Mouse (Mus musculus): ENCODE data around the gene Cbx7. TPM values are rescaled to one million over a fixed set of nuclear protein-coding genes. Genes with fewer than 3 reads are reported as not detected.

Cbx7 gene
- polyA plus RNA-seq, 1 experiment from 2014 or later = 3.6 TPM

DNA sequence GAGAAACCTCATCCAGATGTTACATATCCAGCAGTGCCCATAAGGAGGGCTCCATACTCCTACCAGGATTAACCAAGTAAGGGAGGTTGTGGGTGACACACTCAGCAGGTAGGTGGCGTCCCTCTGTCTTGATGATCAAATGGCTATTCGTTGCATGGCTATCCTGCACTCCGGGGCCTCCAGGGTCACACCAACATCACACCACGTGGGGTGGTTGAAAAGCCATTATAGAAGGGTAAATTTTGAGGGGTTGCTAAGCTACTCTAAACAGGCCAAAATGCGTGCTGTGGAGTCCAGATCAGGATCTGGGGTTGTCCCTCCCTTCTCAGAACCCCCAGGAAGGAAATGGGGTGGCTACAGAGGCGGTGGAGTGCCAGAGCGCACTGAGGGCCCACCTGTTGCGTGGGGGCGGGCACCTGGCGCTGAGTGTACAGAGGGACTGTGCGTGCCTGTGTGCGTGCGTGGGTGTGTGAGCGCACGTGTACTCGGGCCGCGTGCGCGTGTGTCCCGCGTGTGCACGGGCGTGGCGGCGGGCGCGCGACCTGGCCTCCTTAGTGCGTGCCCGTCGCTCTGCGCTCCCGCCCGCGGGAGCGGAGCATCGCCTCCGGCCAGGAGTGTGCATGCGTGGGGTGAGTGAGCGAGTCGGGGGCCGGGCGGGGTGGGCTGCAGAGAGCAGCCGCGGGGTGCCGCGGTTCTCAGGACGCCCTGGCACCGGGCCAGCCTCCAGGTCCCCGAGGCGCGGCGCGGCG is 41.0 kb upstream of the Cbx7 start:
- Histone ChIP-seq H3K4me1 (peaks cover 59% of the 10 kb centered on the region), H3K4me2 (replicated peaks) (peak overlapping the region; percentile 95), H3K27ac (replicated peaks) (peak overlapping the region; percentile 52), H3K4me3 (peak overlapping the region; percentile 55), H3K9ac (replicated peaks) (peak overlapping the region; percentile 58), H3K36me3 (no peaks in the 10 kb centered on the region), H3K27me3 (peaks cover 61% of the 10 kb centered on the region), H3K9me3 (no peaks in the 10 kb centered on the region)
- WGBS = 2% methylated on average over 56 of the region's 56 CpGs
- ATAC-seq (replicated peaks) = peak; percentile 69

DNA sequence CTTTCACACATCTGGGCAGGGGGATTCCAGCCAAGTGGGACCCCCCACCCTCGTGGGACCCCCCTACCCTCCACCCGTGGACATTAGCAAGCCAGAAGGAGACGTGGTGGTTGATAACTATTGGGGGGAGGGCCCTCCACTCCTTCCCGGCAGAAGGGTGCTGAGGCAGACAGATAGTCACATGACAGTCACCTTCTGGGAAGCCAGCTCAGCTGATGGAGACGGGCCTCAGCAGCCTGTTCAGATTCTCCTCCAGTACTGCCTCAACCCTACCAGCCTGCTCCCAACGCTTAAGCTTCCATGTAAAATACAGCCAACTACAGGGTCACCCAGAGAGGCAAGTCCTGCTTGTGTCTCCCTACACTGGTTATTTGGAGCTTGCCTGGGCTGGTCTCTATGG is 40.3 kb upstream of the Cbx7 start:
- Histone ChIP-seq H3K27ac (replicated peaks) (no peak overlapping the region), H3K4me3 (0 out of 2 replicates have a peak overlapping the region, but pooled peaks have one; percentile 3), H3K36me3 (no peaks in the 10 kb centered on the region), H3K9ac (replicated peaks) (no peak overlapping the region), H3K9me3 (no peaks in the 10 kb centered on the region), H3K27me3 (peaks cover 55% of the 10 kb centered on the region), H3K4me2 (replicated peaks) (peak overlapping the region; percentile 95; the same call in 1 of the 2 replicates), H3K4me1 (peaks cover 59% of the 10 kb centered on the region)
- ATAC-seq (replicated peaks) = no peak
- 42% methylated on average over 6 of the region's 6 CpGs for WGBS

DNA sequence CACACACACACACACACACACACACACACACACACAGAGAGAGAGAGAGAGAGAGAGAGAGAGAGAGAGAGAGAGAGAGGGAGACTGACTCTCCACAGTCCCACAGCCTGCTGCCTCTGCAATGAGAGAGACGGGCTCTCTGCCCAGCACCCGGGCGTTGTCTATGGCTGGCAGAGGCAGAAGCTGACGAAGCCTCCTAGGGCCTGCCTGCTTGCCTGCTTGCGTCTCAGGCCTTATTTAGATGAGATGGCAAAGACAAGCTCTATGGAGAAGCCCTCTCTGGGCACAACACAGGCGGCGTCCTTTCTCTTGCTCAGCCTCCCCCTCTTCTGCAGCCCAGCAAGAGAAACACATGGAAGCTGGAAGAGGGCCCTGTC is 39.3 kb upstream of the Cbx7 start:
- Histone ChIP-seq H3K36me3 (no peaks in the 10 kb centered on the region), H3K27ac (replicated peaks) (no peak overlapping the region), H3K4me2 (replicated peaks) (no peak overlapping the region), H3K4me1 (peaks cover 51% of the 10 kb centered on the region), H3K9me3 (no peaks in the 10 kb centered on the region), H3K4me3 (no peak overlapping the region), H3K27me3 (peaks cover 45% of the 10 kb centered on the region), H3K9ac (replicated peaks) (no peak overlapping the region)
- 24% methylated on average over 7 of the region's 7 CpGs for WGBS
- no peak for ATAC-seq (replicated peaks)

DNA sequence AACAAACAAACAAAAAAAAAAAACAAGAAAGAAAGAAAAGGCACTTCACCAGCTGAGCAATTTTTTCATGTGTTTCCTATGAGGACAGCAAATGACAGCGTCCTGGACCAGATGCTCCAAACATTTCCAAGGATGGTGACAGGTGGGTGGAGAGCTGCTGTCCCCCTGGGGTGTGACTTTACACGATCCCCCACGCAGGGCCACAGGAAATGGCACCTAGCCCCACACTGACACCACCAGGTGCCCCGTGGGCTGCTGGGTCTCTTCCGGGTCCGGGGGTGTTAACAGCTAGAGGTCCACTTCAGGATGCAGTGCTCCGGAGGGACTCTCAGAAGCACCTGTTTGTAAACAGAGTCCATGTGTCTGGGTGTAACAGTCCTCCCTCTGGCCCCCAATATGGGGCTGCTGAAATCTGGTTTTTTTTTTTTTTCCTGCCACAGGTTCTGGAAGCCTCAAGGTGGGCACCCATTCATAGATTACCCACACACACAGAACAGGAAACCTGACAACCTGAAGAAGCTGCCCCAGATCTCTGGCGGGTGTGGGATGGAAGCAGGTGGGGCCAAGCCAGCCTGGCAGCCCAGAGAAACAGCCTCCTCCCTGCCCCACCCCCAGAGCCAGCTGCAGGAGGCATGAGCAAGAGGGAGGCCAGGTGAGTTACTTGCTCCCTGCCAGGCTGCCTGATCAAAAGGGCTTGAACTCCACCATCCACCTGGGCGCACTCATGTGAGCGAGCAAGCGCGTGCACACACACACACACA is 38.7 kb upstream of the Cbx7 start:
- Histone ChIP-seq H3K27ac (replicated peaks) (no peak overlapping the region), H3K9ac (replicated peaks) (no peak overlapping the region), H3K4me2 (replicated peaks) (no peak overlapping the region), H3K4me1 (peaks cover 51% of the 10 kb centered on the region), H3K27me3 (peaks cover 39% of the 10 kb centered on the region), H3K9me3 (no peaks in the 10 kb centered on the region), H3K4me3 (no peak overlapping the region), H3K36me3 (no peaks in the 10 kb centered on the region)
- 58% methylated on average over 12 of the region's 12 CpGs for WGBS
- ATAC-seq (replicated peaks) = no peak

DNA sequence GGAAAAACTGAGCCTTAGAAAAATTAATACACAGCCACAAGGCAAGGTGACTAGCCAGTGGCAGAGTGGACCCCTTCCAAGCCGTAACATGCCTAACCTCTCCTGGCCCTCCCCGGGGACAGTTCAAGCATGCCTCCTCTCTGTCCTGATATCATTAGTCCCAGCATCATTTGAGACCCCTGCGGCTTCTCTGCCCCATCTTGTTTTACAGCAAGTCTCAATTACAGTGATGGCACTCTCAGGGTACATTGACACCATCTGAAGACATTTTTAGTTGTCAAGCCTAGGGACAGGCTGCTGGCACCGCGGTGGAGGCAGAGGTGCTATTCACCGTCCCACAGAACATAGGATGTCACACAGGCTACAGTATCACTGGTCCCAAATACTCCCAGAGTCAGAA is 37.5 kb upstream of the Cbx7 start:
- Histone ChIP-seq H3K4me1 (peaks cover 42% of the 10 kb centered on the region), H3K27ac (replicated peaks) (no peak overlapping the region), H3K4me3 (no peak overlapping the region), H3K4me2 (replicated peaks) (no peak overlapping the region), H3K9me3 (no peaks in the 10 kb centered on the region), H3K9ac (replicated peaks) (no peak overlapping the region), H3K27me3 (peaks cover 28% of the 10 kb centered on the region), H3K36me3 (no peaks in the 10 kb centered on the region)
- 90% methylated on average over 6 of the region's 6 CpGs for WGBS
- ATAC-seq (replicated peaks) = no peak

DNA sequence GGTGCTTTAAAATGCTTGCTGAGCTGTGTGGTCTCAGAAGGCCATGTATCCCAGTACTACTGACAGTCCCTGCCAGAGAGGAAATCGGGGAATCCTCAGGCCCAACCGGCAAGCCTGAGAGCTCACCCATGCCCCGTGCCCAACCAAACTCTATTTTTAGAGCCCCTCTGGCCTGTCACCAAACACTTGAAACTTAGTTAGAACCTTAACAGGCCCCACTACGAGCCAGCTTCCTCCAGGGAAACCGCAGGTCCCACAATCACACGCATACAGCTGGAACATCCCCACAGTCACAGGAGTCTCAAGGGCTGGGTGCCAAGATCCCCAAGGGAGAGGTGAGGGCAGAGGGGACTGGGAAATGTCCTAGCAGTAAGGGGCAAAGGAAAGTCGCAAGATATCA is 35.2 kb upstream of the Cbx7 start:
- Histone ChIP-seq H3K36me3 (no peaks in the 10 kb centered on the region), H3K27ac (replicated peaks) (no peak overlapping the region), H3K4me3 (no peak overlapping the region), H3K4me2 (replicated peaks) (no peak overlapping the region), H3K27me3 (peaks cover 5% of the 10 kb centered on the region), H3K9ac (replicated peaks) (no peak overlapping the region), H3K4me1 (peaks cover 19% of the 10 kb centered on the region), H3K9me3 (no peaks in the 10 kb centered on the region)
- 86% methylated on average over 7 of the region's 7 CpGs for WGBS
- ATAC-seq (replicated peaks) = no peak

DNA sequence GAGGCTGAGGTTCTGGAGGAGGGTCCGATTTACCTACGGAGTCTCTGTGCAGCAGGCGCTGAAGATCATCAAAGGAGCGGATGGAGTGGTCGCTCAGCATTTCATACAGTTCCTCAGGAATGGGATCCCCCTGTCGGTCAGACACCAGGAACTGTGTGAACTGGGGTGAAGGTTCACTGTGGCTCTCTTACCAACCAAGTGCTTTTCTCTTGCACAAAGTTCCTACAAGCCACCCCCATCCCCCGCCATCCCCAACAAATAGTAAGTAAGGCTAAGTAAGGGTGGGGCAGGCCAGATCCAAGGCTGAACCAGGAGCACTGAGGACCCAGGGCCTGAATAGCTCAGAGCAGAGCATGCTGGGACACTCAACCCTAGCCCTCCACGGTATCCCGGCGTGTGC is 34.5 kb upstream of the Cbx7 start:
- WGBS = 77% methylated on average over 10 of the region's 10 CpGs
- ATAC-seq (replicated peaks) = no peak
- no peak overlapping the region for H3K27ac ChIP-seq (replicated peaks)
- no peaks in the 10 kb centered on the region for H3K9me3 ChIP-seq
- no peak overlapping the region for H3K9ac ChIP-seq (replicated peaks)
- H3K36me3 ChIP-seq = no peaks in the 10 kb centered on the region
- peaks cover 16% of the 10 kb centered on the region for H3K4me1 ChIP-seq
- H3K4me3 ChIP-seq = no peak overlapping the region
- no peaks in the 10 kb centered on the region for H3K27me3 ChIP-seq
- no peak overlapping the region for H3K4me2 ChIP-seq (replicated peaks)

DNA sequence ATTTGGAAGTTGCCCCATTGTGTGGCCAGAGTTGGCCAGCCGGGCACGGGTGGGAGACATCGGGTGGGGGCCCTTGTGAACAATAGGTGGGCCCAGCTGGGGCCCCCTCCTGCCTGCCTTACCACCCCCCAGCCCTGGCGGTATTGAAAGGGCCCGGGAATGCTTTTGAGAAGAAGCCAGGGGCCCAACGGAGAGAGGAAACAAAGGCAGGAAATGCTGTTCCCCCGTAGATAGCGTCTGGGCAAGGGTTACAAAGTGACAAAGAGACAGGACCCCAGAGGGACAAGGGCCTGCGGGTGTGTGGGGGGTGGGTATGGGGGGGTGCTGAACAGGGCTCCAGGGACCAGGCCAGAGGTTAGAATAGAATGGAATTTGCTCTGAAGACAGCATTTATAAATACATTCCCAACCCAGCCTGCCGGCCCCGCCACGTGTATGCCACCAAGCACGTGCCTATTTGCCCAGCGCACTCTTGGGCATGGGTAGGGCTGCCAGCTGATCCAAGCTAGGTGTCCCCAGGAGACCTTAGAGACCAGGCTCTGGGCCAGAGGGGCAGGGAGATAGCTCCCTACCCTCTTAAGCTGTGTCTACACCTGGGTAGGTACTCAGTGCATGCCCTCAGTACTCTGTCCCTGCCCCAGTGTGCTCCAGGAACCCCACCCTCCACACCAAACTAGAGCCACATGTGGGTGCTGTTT is 33.9 kb upstream of the Cbx7 start:
- peaks cover 12% of the 10 kb centered on the region for H3K4me1 ChIP-seq
- H3K4me3 ChIP-seq = no peak overlapping the region
- no peaks in the 10 kb centered on the region for H3K9me3 ChIP-seq
- H3K36me3 ChIP-seq = no peaks in the 10 kb centered on the region
- no peak overlapping the region for H3K27ac ChIP-seq (replicated peaks)
- no peak overlapping the region for H3K4me2 ChIP-seq (replicated peaks)
- 20% methylated on average over 14 of the region's 14 CpGs for WGBS
- no peak for ATAC-seq (replicated peaks)
- no peak overlapping the region for H3K9ac ChIP-seq (replicated peaks)
- no peaks in the 10 kb centered on the region for H3K27me3 ChIP-seq

DNA sequence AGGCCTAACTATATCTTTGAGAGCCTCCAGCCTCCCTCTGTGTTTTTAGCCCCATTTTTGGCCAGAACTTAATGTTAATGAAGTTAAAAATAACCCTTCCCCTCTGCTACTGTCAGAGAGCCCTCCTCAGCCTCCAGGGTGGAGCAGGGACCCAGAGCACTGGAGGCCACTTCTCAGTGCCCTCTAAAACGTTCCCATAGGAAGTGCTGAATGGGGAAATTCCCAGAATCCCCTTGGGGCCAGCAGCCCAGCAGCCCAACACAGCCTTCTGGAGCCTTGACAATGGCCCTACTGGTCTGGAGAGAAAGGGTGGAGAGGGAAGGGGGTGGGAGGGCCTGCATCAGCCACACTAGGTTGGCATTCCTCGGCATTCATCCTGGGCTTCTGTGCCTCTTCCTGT is 32.7 kb upstream of the Cbx7 start:
- H3K4me3 ChIP-seq = no peak overlapping the region
- no peaks in the 10 kb centered on the region for H3K9me3 ChIP-seq
- H3K27ac ChIP-seq (replicated peaks) = no peak overlapping the region
- no peak overlapping the region for H3K4me2 ChIP-seq (replicated peaks)
- H3K9ac ChIP-seq (replicated peaks) = no peak overlapping the region
- no peak for ATAC-seq (replicated peaks)
- H3K4me1 ChIP-seq = peaks cover 8% of the 10 kb centered on the region
- 42% methylated on average over 2 of the region's 2 CpGs for WGBS
- H3K27me3 ChIP-seq = no peaks in the 10 kb centered on the region
- no peaks in the 10 kb centered on the region for H3K36me3 ChIP-seq

DNA sequence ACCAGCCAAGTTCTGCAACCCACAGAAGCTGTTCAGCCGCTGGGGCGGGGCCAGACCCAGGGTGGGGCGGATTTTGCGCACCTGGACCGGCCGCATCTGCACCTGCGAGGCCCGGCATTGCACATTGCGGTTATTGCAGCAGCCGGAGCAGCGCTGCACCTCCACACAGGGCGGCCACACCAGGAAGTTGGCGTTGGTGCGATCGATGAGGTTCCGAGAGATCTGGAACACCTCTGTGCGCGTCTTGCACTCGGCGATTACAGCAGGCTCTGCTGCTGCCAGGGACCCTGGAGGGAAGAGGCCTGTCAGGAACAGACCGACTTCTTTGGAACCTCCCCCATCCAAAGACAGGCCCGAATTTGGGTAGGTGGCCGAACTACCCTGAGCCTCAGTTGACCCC is 30.7 kb upstream of the Cbx7 start:
- Histone ChIP-seq H3K4me1 (peaks cover 8% of the 10 kb centered on the region), H3K27me3 (no peaks in the 10 kb centered on the region), H3K27ac (replicated peaks) (no peak overlapping the region), H3K4me3 (no peak overlapping the region), H3K4me2 (replicated peaks) (no peak overlapping the region), H3K9ac (replicated peaks) (no peak overlapping the region), H3K9me3 (no peaks in the 10 kb centered on the region), H3K36me3 (no peaks in the 10 kb centered on the region)
- WGBS = 92% methylated on average over 23 of the region's 23 CpGs
- ATAC-seq (replicated peaks) = no peak

DNA sequence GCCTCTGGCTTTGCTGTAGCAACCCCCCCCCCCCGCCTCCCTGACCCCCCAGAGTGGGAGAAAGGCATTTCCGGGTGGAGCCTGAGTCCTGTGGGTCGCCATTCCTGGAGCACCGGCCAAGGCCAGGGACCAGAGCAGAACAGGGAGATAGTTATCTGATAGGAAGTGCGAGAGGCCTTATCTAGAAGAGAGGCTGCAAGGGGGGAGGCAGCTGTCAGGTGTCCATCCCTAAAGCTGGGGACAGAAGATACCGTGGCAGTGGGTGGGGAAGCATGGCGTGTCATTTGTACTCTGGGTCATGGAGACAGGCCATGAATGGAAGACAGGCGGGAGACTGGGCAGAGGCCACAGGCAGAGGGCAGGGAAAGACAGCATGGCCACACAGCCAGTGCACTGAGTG is 29.8 kb upstream of the Cbx7 start:
- H3K36me3 ChIP-seq = no peaks in the 10 kb centered on the region
- no peak overlapping the region for H3K27ac ChIP-seq (replicated peaks)
- no peaks in the 10 kb centered on the region for H3K27me3 ChIP-seq
- 63% methylated on average over 8 of the region's 8 CpGs for WGBS
- peaks cover 8% of the 10 kb centered on the region for H3K4me1 ChIP-seq
- H3K4me2 ChIP-seq (replicated peaks) = no peak overlapping the region
- no peak overlapping the region for H3K9ac ChIP-seq (replicated peaks)
- no peak for ATAC-seq (replicated peaks)
- no peaks in the 10 kb centered on the region for H3K9me3 ChIP-seq
- no peak overlapping the region for H3K4me3 ChIP-seq

DNA sequence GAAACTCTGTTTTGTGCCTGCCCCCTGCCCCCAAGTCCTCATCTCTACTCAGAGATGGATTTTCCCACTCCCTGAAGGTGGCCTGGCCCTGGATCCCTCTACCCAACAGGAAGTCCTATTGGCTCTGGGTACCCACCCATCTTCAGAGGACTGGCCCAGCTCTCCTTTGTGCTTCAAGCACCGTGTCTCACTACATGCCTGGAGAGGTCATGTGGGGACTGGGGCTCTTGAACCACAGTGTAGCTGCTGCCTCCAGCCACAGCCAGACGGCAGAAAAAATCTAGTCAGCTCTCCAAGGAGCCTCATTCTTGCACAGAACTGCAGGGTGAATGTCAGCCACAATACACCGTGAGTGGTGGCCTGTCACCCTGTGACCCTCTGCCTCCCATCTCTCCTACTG is 27.1 kb upstream of the Cbx7 start:
- Histone ChIP-seq H3K36me3 (no peaks in the 10 kb centered on the region), H3K4me3 (no peak overlapping the region), H3K4me2 (replicated peaks) (no peak overlapping the region), H3K27ac (replicated peaks) (no peak overlapping the region), H3K27me3 (no peaks in the 10 kb centered on the region), H3K4me1 (0 out of 2 replicates have a peak, but pooled peaks cover 3% of the 10 kb centered on the region), H3K9ac (replicated peaks) (no peak overlapping the region), H3K9me3 (no peaks in the 10 kb centered on the region)
- WGBS = 62% methylated on average over 3 of the region's 3 CpGs
- ATAC-seq (replicated peaks) = no peak

Measured in forebrain, embryonic 15.5 days (tissue).